Mouse (Mus musculus) cerebellum, adult 2 months (tissue): ENCODE results near the gene Iqcf3. TPM values are rescaled to one million over a fixed set of nuclear protein-coding genes. Genes with fewer than 3 reads are reported as not detected.
A peak's percentile ranks its signal among the peaks of the same experiment; 100 is the strongest.

ENCODE experiments used
- DNase-seq, 2 experiments: peaks; one replicate each; pipeline ENCODE4 v3.0.0; 2021
- H3K27ac ChIP-seq: fragments of 200-500 bp; 2 replicates; pipeline ENCODE4 v1.5.1; 2012; ENCODE audit warnings: low read length, control low read depth, inconsistent platforms; ENCODE audit not compliant: insufficient read depth
- H3K27me3 ChIP-seq: fragments of 200-500 bp; 2 replicates; pipeline ENCODE4 v1.6.1; 2012; ENCODE audit warnings: inconsistent platforms, mild to moderate bottlenecking, low read length, moderate library complexity; ENCODE audit not compliant: control insufficient read depth, insufficient read depth
- H3K4me1 ChIP-seq: fragments of 200-500 bp; 2 replicates; pipeline ENCODE4 v1.6.1; 2011; ENCODE audit warnings: low read length; ENCODE audit not compliant: control insufficient read depth, insufficient read depth
- H3K4me3 ChIP-seq: fragments of 200-500 bp; replicated peaks from 2 replicates; pipeline ENCODE3; 2011; ENCODE audit warnings: mild to moderate bottlenecking, low read depth, low read length, control low read depth; ENCODE audit not compliant: insufficient read depth
- CTCF ChIP-seq: fragments of 200-500 bp; IDR thresholded peaks from 2 replicates; pipeline ENCODE4 v1.5.1; 2011; ENCODE audit warnings: low read depth, mild to moderate bottlenecking, control low read depth, low read length, moderate library complexity, borderline replicate concordance; ENCODE audit not compliant: insufficient read depth
- POLR2A ChIP-seq: fragments of 200-500 bp; IDR thresholded peaks from 2 replicates; pipeline ENCODE4 v1.6.1; 2011; ENCODE audit warnings: low read length, control low read depth, borderline replicate concordance; ENCODE audit not compliant: insufficient read depth
- WGBS: fragments of 180-500 bp; shearing (Covaris S2); methylation state at CpG from one replicate; pipeline ENCODE4 v1.1.7; 2018; 5-methylcytosine and 5-hydroxymethylcytosine counted together
- polyA plus RNA-seq: library from polyadenylated mRNA; depleted of rRNA; stranded (reverse); fragments of >200 nt; gene quantifications from 2 replicates; pipeline ENCODE4 v1.2.3, GENCODE M21; 2012

Iqcf3 gene
- polyA plus RNA-seq, 1 experiment = not detected

- WGBS = 52% methylated on average over 5 of the region's 5 CpGs
- Histone ChIP-seq H3K27me3 (no peaks in the 10 kb centered on the region), H3K4me1 (peaks cover 16% of the 10 kb centered on the region), H3K27ac (no peak overlapping the region), H3K4me3 (no peak overlapping the region)
- peak in 1 of 2 experiments; percentile 45 for DNase-seq
- TF ChIP-seq POLR2A = no peak
- no peak for TF ChIP-seq CTCF
These were observed 87.7 kb downstream of the Iqcf3 start for GRCm38 (mm10) chr9:106473753-106474105.

GRCm38 (mm10) chr9:106473081-106473752 is 88.2 kb downstream of the Iqcf3 start:
- Histone ChIP-seq H3K27me3 (no peaks in the 10 kb centered on the region), H3K4me3 (no peak overlapping the region), H3K4me1 (peaks cover 16% of the 10 kb centered on the region), H3K27ac (no peak overlapping the region)
- 66% methylated on average over 16 of the region's 16 CpGs for whole genome bisulfite sequencing
- TF ChIP-seq POLR2A (no peak), CTCF (no peak)
- DNase-seq = peak; percentile 30 to 33

- Histone ChIP-seq H3K4me1 (peaks cover 20% of the 10 kb centered on the region), H3K27me3 (no peaks in the 10 kb centered on the region), H3K4me3 (no peak overlapping the region), H3K27ac (peak overlapping the region; percentile 35; the same call in 1 of the 2 replicates)
- peak; percentile 21 to 24 for DNase-seq
- TF ChIP-seq CTCF = no peak
- no peak for TF ChIP-seq POLR2A
- 79% methylated on average over 4 of the region's 4 CpGs for WGBS
These were observed 89.1 kb downstream of the Iqcf3 start for GRCm38 (mm10) chr9:106472321-106472720.

- 63% methylated on average over 5 of the region's 5 CpGs for WGBS
- Histone ChIP-seq H3K4me1 (peaks cover 20% of the 10 kb centered on the region), H3K4me3 (no peak overlapping the region), H3K27ac (no peak overlapping the region), H3K27me3 (no peaks in the 10 kb centered on the region)
- DNase-seq = peak; percentile 32 to 55
- TF ChIP-seq CTCF (no peak), POLR2A (no peak)
These were observed 89.5 kb downstream of the Iqcf3 start for GRCm38 (mm10) chr9:106471892-106472291.

- H3K4me1 ChIP-seq = peaks cover 17% of the 10 kb centered on the region
- H3K4me3 ChIP-seq = no peak overlapping the region
- no peaks in the 10 kb centered on the region for H3K27me3 ChIP-seq
- H3K27ac ChIP-seq = no peak overlapping the region
- DNase-seq = peak; percentile 6 to 11
- TF ChIP-seq CTCF = no peak
- no peak for TF ChIP-seq POLR2A
- 74% methylated on average over 14 of the region's 14 CpGs for WGBS
These were observed 90.3 kb downstream of the Iqcf3 start for GRCm38 (mm10) chr9:106470991-106471750.

- peak in 1 of 2 experiments; percentile 5 for DNase-seq
- WGBS = 41% methylated on average over 9 of the region's 9 CpGs
- Histone ChIP-seq H3K27me3 (no peaks in the 10 kb centered on the region), H3K4me3 (no peak overlapping the region), H3K4me1 (peaks cover 16% of the 10 kb centered on the region), H3K27ac (no peak overlapping the region)
- TF ChIP-seq POLR2A = no peak
These were observed 91.7 kb downstream of the Iqcf3 start for GRCm38 (mm10) chr9:106469776-106470175.

- Histone ChIP-seq H3K4me3 (no peak overlapping the region), H3K27me3 (no peaks in the 10 kb centered on the region), H3K27ac (no peak overlapping the region), H3K4me1 (peaks cover 14% of the 10 kb centered on the region)
- DNase-seq = peak; percentile 15 to 16
- TF ChIP-seq CTCF = no peak
- TF ChIP-seq POLR2A = no peak
- WGBS = 73% methylated on average over 6 of the region's 6 CpGs
These were observed 92.1 kb downstream of the Iqcf3 start for GRCm38 (mm10) chr9:106469317-106469716.

- Histone ChIP-seq H3K4me1 (peaks cover 8% of the 10 kb centered on the region), H3K27me3 (no peaks in the 10 kb centered on the region), H3K4me3 (no peak overlapping the region), H3K27ac (no peak overlapping the region)
- TF ChIP-seq POLR2A = no peak
- TF ChIP-seq CTCF = no peak
- no peak for DNase-seq
- 72% methylated on average over 7 of the region's 7 CpGs for WGBS
These were observed 93.7 kb downstream of the Iqcf3 start for GRCm38 (mm10) chr9:106467746-106468145.
